Mouse (Mus musculus): Measurements from ENCODE around the gene Trabd2b.

DNA sequence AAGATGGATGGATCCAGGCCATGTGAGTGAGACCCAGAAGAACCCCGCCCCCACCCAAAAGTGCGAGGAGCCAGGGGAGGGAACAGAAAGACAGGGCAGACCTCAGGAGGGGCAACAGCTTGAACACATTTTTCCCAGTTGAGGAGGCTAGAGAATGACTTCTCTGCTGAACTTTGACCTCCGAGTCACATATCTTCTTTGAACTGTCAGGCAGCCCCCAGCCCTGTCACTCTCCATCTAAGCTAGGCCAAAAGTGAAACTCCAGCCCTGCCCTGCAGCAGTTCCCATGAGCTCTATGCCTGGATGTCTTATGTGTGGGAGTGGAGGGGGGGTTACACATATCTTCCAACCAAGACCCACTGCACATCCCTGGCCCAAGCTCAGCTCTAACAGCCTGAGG lies 244.5 kb downstream of the Trabd2b start:
- TF ChIP-seq CTCF (IDR thresholded peaks at IDR 0.05; ENCODE audit: extremely low read depth, insufficient read depth, low read length), result no peak
- TF ChIP-seq POLR2A (IDR thresholded peaks at IDR 0.05; ENCODE audit: extremely low read depth, insufficient read depth, low read length), result no peak

All from cortical plate, adult 2 months (tissue).